Mouse (Mus musculus): ENCODE results near the gene Gm30083. TPM values are rescaled to one million over a fixed set of nuclear protein-coding genes. Genes with fewer than 3 reads are reported as not detected.

Gene Gm30083
- total and polyA plus RNA-seq, 2 experiments from 2014 or later: not detected

- Histone ChIP-seq H3K4me2 (ENCODE audit: low read depth) (no peak overlapping the region), H3K9me3 (ENCODE audit: low read length) (no peaks in the 10 kb centered on the region), H3K4me3 (ENCODE audit: low read depth, low read length) (no peak overlapping the region), H3K27ac (ENCODE audit: low read depth, low read length) (no peak overlapping the region), H3K36me3 (ENCODE audit: insufficient read depth) (no peaks in the 10 kb centered on the region), H3K4me1 (ENCODE audit: insufficient read depth) (no peaks in the 10 kb centered on the region), H3K9ac (no peak overlapping the region), H3K27me3 (ENCODE audit: insufficient read depth, low read length) (no peaks in the 10 kb centered on the region)
- no peak for TF ChIP-seq CTCF (IDR thresholded peaks at IDR 0.05; ENCODE audit: low read depth)
- DNase-seq (no peak), ATAC-seq (no peak)
- WGBS: 69% methylated on average over 7 of the region's 7 CpGs
These were observed 49.3 kb downstream of the Gm30083 start for GRCm38 (mm10) chr14:33965675-33966074.

- Histone ChIP-seq H3K9me3 (ENCODE audit: low read length) (no peaks in the 10 kb centered on the region), H3K4me3 (ENCODE audit: low read depth, low read length) (no peak overlapping the region), H3K27ac (ENCODE audit: low read depth, low read length) (no peak overlapping the region), H3K4me2 (ENCODE audit: low read depth) (no peak overlapping the region), H3K27me3 (ENCODE audit: insufficient read depth, low read length) (no peaks in the 10 kb centered on the region), H3K4me1 (ENCODE audit: insufficient read depth) (no peaks in the 10 kb centered on the region), H3K36me3 (ENCODE audit: insufficient read depth) (no peaks in the 10 kb centered on the region), H3K9ac (no peak overlapping the region)
- WGBS: 16% methylated on average over 9 of the region's 9 CpGs
- ATAC-seq (0 out of 2 replicates have a peak, but pooled peaks have one; percentile 34), DNase-seq (peak; percentile 70)
- TF ChIP-seq CTCF (IDR thresholded peaks at IDR 0.05; ENCODE audit: low read depth): peak; percentile 77
These were observed 55.6 kb downstream of the Gm30083 start for GRCm38 (mm10) chr14:33959341-33959740.

GRCm38 (mm10) chr14:33958841-33959240 is 56.1 kb downstream of the Gm30083 start:
- TF ChIP-seq CTCF (IDR thresholded peaks at IDR 0.05; ENCODE audit: low read depth): no peak
- H3K4me1 ChIP-seq (ENCODE audit: insufficient read depth): no peaks in the 10 kb centered on the region
- WGBS: 71% methylated on average over 3 of the region's 3 CpGs
- H3K36me3 ChIP-seq (ENCODE audit: insufficient read depth): no peaks in the 10 kb centered on the region
- H3K27ac ChIP-seq (ENCODE audit: low read depth, low read length): no peak overlapping the region
- H3K4me2 ChIP-seq (ENCODE audit: low read depth): no peak overlapping the region
- H3K9ac ChIP-seq: no peak overlapping the region
- H3K27me3 ChIP-seq (ENCODE audit: insufficient read depth, low read length): no peaks in the 10 kb centered on the region
- H3K4me3 ChIP-seq (ENCODE audit: low read depth, low read length): no peak overlapping the region
- no peak for DNase-seq
- ATAC-seq: no peak
- no peaks in the 10 kb centered on the region for H3K9me3 ChIP-seq (ENCODE audit: low read length)

GRCm38 (mm10) chr14:33958186-33958585 is 56.8 kb downstream of the Gm30083 start:
- H3K9me3 ChIP-seq (ENCODE audit: low read length): no peaks in the 10 kb centered on the region
- H3K36me3 ChIP-seq (ENCODE audit: insufficient read depth): no peaks in the 10 kb centered on the region
- H3K27me3 ChIP-seq (ENCODE audit: insufficient read depth, low read length): no peaks in the 10 kb centered on the region
- no peak overlapping the region for H3K4me2 ChIP-seq (ENCODE audit: low read depth)
- H3K27ac ChIP-seq (ENCODE audit: low read depth, low read length): no peak overlapping the region
- no peak for ATAC-seq
- no peaks in the 10 kb centered on the region for H3K4me1 ChIP-seq (ENCODE audit: insufficient read depth)
- 91% methylated on average over 4 of the region's 4 CpGs for WGBS
- no peak overlapping the region for H3K4me3 ChIP-seq (ENCODE audit: low read depth, low read length)
- H3K9ac ChIP-seq: no peak overlapping the region
- DNase-seq: no peak
- no peak for TF ChIP-seq CTCF (IDR thresholded peaks at IDR 0.05; ENCODE audit: low read depth)

GRCm38 (mm10) chr14:33956055-33956454 is 58.9 kb downstream of the Gm30083 start:
- Histone ChIP-seq H3K27ac (ENCODE audit: low read depth, low read length) (no peak overlapping the region), H3K27me3 (ENCODE audit: insufficient read depth, low read length) (no peaks in the 10 kb centered on the region), H3K4me3 (ENCODE audit: low read depth, low read length) (no peak overlapping the region), H3K36me3 (ENCODE audit: insufficient read depth) (no peaks in the 10 kb centered on the region), H3K4me2 (ENCODE audit: low read depth) (no peak overlapping the region), H3K9ac (no peak overlapping the region), H3K4me1 (ENCODE audit: insufficient read depth) (no peaks in the 10 kb centered on the region), H3K9me3 (ENCODE audit: low read length) (no peaks in the 10 kb centered on the region)
- DNase-seq (no peak), ATAC-seq (no peak)
- 77% methylated on average over 13 of the region's 13 CpGs for WGBS
- no peak for TF ChIP-seq CTCF (IDR thresholded peaks at IDR 0.05; ENCODE audit: low read depth)

DNA sequence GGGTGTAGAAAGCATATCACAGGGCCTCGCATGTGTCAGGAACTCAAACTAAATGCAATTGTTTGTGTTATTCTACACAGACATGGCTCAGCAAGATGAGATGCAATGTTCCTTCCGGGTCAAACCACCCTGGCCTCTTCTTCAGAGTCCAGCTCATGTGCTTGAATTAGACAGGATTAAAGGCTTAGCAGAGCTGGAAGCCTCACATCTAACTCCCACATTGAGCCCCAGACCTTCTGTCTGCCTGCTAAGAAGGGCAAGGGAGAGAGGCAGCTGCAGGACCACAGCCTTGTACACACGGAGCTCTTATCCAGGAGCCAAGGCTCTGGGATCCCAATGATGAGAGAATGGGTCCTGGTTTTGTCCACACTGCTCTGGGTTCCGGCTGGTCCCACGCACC is 61.2 kb downstream of the Gm30083 start, which contains the start of gene Rbp3:
Gene Rbp3 (plus strand): TSS at position 243 of the 400 bp plus-strand sequence.
- DNase-seq (no peak), ATAC-seq (no peak)
- Histone ChIP-seq H3K27ac (ENCODE audit: low read depth, low read length) (no peak within 1 kb of the TSS), H3K9me3 (ENCODE audit: low read length) (no peaks in the 10 kb centered on the region), H3K4me2 (ENCODE audit: low read depth) (no peak within 1 kb of the TSS), H3K36me3 (ENCODE audit: insufficient read depth) (no peaks in the 10 kb centered on the region), H3K27me3 (ENCODE audit: insufficient read depth, low read length) (no peaks in the 10 kb centered on the region), H3K4me1 (ENCODE audit: insufficient read depth) (no peaks in the 10 kb centered on the region), H3K4me3 (ENCODE audit: low read depth, low read length) (no peak within 1 kb of the TSS), H3K9ac (no peak within 1 kb of the TSS)
- 80% methylated on average over 5 of the region's 5 CpGs for WGBS
- TF ChIP-seq CTCF (IDR thresholded peaks at IDR 0.05; ENCODE audit: low read depth): no peak

- H3K4me1 ChIP-seq (ENCODE audit: insufficient read depth): no peaks in the 10 kb centered on the region
- no peaks in the 10 kb centered on the region for H3K36me3 ChIP-seq (ENCODE audit: insufficient read depth)
- H3K9ac ChIP-seq: no peak overlapping the region
- no peak for ATAC-seq
- H3K4me2 ChIP-seq (ENCODE audit: low read depth): no peak overlapping the region
- H3K27ac ChIP-seq (ENCODE audit: low read depth, low read length): no peak overlapping the region
- no peaks in the 10 kb centered on the region for H3K9me3 ChIP-seq (ENCODE audit: low read length)
- H3K27me3 ChIP-seq (ENCODE audit: insufficient read depth, low read length): no peaks in the 10 kb centered on the region
- no peak for DNase-seq
- no peak for TF ChIP-seq CTCF (IDR thresholded peaks at IDR 0.05; ENCODE audit: low read depth)
- no peak overlapping the region for H3K4me3 ChIP-seq (ENCODE audit: low read depth, low read length)
- WGBS: 61% methylated on average over 6 of the region's 6 CpGs
These were observed 62.6 kb downstream of the Gm30083 start for GRCm38 (mm10) chr14:33952233-33952981.

Data from forebrain, postnatal 0 days (tissue).